Mouse (Mus musculus) forebrain, embryonic 16.5 days (tissue): ENCODE measurements around the gene Pbx4. TPM values are rescaled to one million over a fixed set of nuclear protein-coding genes. Genes with fewer than 3 reads are reported as not detected.

Source experiments
- ATAC-seq: fragments of 200-750 bp; cut with Nextera tagmentation; 2 replicates; pipeline ENCODE4 v1.8.0; 2017; ENCODE audit warnings: mild to moderate bottlenecking, moderate library complexity
- H3K27ac ChIP-seq: fragments of 300-500 bp; sonication (generic); 2 replicates; pipeline ENCODE4 v1.5.1; 2014; ENCODE audit warnings: low read length, control low read depth
- H3K27me3 ChIP-seq: fragments of 300-500 bp; sonication (generic); replicated peaks from 2 replicates; pipeline ENCODE4 v1.6.1; 2014; ENCODE audit warnings: low read length; ENCODE audit not compliant: control insufficient read depth, insufficient read depth
- H3K36me3 ChIP-seq: fragments of 300-500 bp; sonication (generic); 2 replicates; pipeline ENCODE4 v1.6.1; 2014; ENCODE audit not compliant: control insufficient read depth, insufficient read depth
- H3K4me1 ChIP-seq: fragments of 300-500 bp; sonication (generic); replicated peaks from 2 replicates; pipeline ENCODE4 v1.6.1; 2014; ENCODE audit warnings: low read length; ENCODE audit not compliant: control insufficient read depth, insufficient read depth
- H3K4me2 ChIP-seq: fragments of 300-500 bp; sonication (generic); 2 replicates; pipeline ENCODE4 v1.6.1; 2014; ENCODE audit warnings: mild to moderate bottlenecking, low read length, control low read depth
- H3K4me3 ChIP-seq: fragments of 300-500 bp; sonication (generic); replicated peaks from 2 replicates; pipeline ENCODE4 v1.5.1; 2014; ENCODE audit warnings: mild to moderate bottlenecking, low read length, control low read depth
- H3K9ac ChIP-seq: fragments of 300-500 bp; sonication (generic); replicated peaks from 2 replicates; pipeline ENCODE4 v1.6.1; 2014; ENCODE audit warnings: low read depth, low read length, control low read depth
- H3K9me3 ChIP-seq: fragments of 300-500 bp; sonication (generic); 2 replicates; pipeline ENCODE4 v1.6.1; 2016; ENCODE audit warnings: low read length; ENCODE audit not compliant: control insufficient read depth
- WGBS: fragments of 180-500 bp; shearing (Covaris S2); extraction: QIAGEN DNeasy Blood & Tissue Kit; methylation state at CpG from one replicate; pipeline ENCODE4 v1.1.7; 2014; 5-methylcytosine and 5-hydroxymethylcytosine counted together
- polyA plus RNA-seq: library from polyadenylated mRNA; unstranded; fragments of >200 nt; fragmentation: Nextera tagmentation; extraction: Ambion mirVana; gene quantifications from 2 replicates; pipeline ENCODE4 v1.2.1, GENCODE M21; 2015

Pbx4 gene
- polyA plus RNA-seq, 1 experiment from 2014 or later = 47.2 TPM

- Histone ChIP-seq H3K36me3 (peaks cover 26% of the 10 kb centered on the region), H3K9ac (no peak overlapping the region), H3K4me2 (no peak overlapping the region), H3K27me3 (no peaks in the 10 kb centered on the region), H3K27ac (no peak overlapping the region), H3K9me3 (no peaks in the 10 kb centered on the region), H3K4me3 (no peak overlapping the region), H3K4me1 (no peaks in the 10 kb centered on the region)
- WGBS = 88% methylated on average over 12 of the region's 12 CpGs
- ATAC-seq = no peak
Measured at GRCm38 (mm10) chr8:69912478-69913074, 80.3 kb downstream of the Pbx4 start.

GRCm38 (mm10) chr8:69914526-69914925, 82.2 kb downstream of the Pbx4 start:
- no peak for ATAC-seq
- peaks cover 20% of the 10 kb centered on the region for H3K36me3 ChIP-seq

GRCm38 (mm10) chr8:69915748-69916147, 83.5 kb downstream of the Pbx4 start:
- peaks cover 16% of the 10 kb centered on the region for H3K36me3 ChIP-seq
- 46% methylated on average over 5 of the region's 5 CpGs for WGBS
- ATAC-seq = no peak

More at GRCm38 (mm10) chr8:69914526-69914925, 82.2 kb downstream of the Pbx4 start:
- H3K9ac ChIP-seq = no peak overlapping the region
- H3K9me3 ChIP-seq = no peaks in the 10 kb centered on the region
- H3K4me1 ChIP-seq = no peaks in the 10 kb centered on the region
- H3K4me3 ChIP-seq = no peak overlapping the region
- H3K27me3 ChIP-seq = no peaks in the 10 kb centered on the region
- no peak overlapping the region for H3K27ac ChIP-seq
- WGBS = 92% methylated on average over 4 of the region's 4 CpGs
- H3K4me2 ChIP-seq = no peak overlapping the region

GRCm38 (mm10) chr8:69918506-69918905, 86.2 kb downstream of the Pbx4 start:
- H3K4me3 ChIP-seq = no peak overlapping the region
- peaks cover 10% of the 10 kb centered on the region for H3K4me1 ChIP-seq
- H3K27ac ChIP-seq = no peak overlapping the region
- ATAC-seq = peak; percentile 27
- H3K27me3 ChIP-seq = no peaks in the 10 kb centered on the region
- peaks cover 10% of the 10 kb centered on the region; the same call in 1 of the 2 replicates for H3K36me3 ChIP-seq
- H3K9me3 ChIP-seq = no peaks in the 10 kb centered on the region
- H3K4me2 ChIP-seq = no peak overlapping the region
- no peak overlapping the region for H3K9ac ChIP-seq

More at GRCm38 (mm10) chr8:69915748-69916147, 83.5 kb downstream of the Pbx4 start:
- Histone ChIP-seq H3K4me2 (no peak overlapping the region), H3K27me3 (no peaks in the 10 kb centered on the region), H3K4me1 (peaks cover 7% of the 10 kb centered on the region), H3K27ac (no peak overlapping the region), H3K4me3 (no peak overlapping the region), H3K9ac (no peak overlapping the region), H3K9me3 (no peaks in the 10 kb centered on the region)

GRCm38 (mm10) chr8:69919010-69919409, 86.7 kb downstream of the Pbx4 start:
- Histone ChIP-seq H3K4me2 (no peak overlapping the region), H3K27ac (no peak overlapping the region), H3K4me1 (peaks cover 10% of the 10 kb centered on the region), H3K4me3 (no peak overlapping the region), H3K27me3 (no peaks in the 10 kb centered on the region), H3K9me3 (no peaks in the 10 kb centered on the region), H3K36me3 (peaks cover 8% of the 10 kb centered on the region; the same call in 1 of the 2 replicates), H3K9ac (no peak overlapping the region)
- WGBS = 79% methylated on average over 1 of the region's 1 CpGs
- ATAC-seq = peak; percentile 69

GRCm38 (mm10) chr8:69919876-69920662, 87.8 kb downstream of the Pbx4 start:
- Histone ChIP-seq H3K9me3 (no peaks in the 10 kb centered on the region), H3K9ac (no peak overlapping the region), H3K4me3 (no peak overlapping the region), H3K27ac (peak overlapping the region; percentile 29), H3K4me1 (peaks cover 10% of the 10 kb centered on the region), H3K4me2 (no peak overlapping the region; the same call in 1 of the 2 replicates), H3K36me3 (0 out of 2 replicates have a peak, but pooled peaks cover 4% of the 10 kb centered on the region), H3K27me3 (no peaks in the 10 kb centered on the region)
- ATAC-seq = peak; percentile 32; the same call in 1 of the 2 replicates
- 52% methylated on average over 11 of the region's 11 CpGs for WGBS

GRCm38 (mm10) chr8:69921141-69921540, 88.8 kb downstream of the Pbx4 start:
- 85% methylated on average over 2 of the region's 2 CpGs for WGBS
- no peak for ATAC-seq

More at GRCm38 (mm10) chr8:69921141-69921540, 88.8 kb downstream of the Pbx4 start:
- Histone ChIP-seq H3K4me2 (no peak overlapping the region), H3K27ac (no peak overlapping the region), H3K4me3 (no peak overlapping the region), H3K9ac (no peak overlapping the region), H3K4me1 (peaks cover 10% of the 10 kb centered on the region), H3K27me3 (no peaks in the 10 kb centered on the region), H3K9me3 (no peaks in the 10 kb centered on the region), H3K36me3 (0 out of 2 replicates have a peak, but pooled peaks cover 3% of the 10 kb centered on the region)

Other genes with a start within 250 kb of the Pbx4 start
- gene Zfp868, start 206.9 kb upstream of the Pbx4 start, polyA plus RNA-seq = 44.4 and 49.1 TPM in 2 replicates
- 1.9 and 2.6 TPM in 2 replicates for gene Zfp964, start 178.0 kb upstream of the Pbx4 start, polyA plus RNA-seq
- 33.5 and 41.5 TPM in 2 replicates for gene Zfp869, start 121.8 kb upstream of the Pbx4 start, polyA plus RNA-seq
- 9.6 and 10.0 TPM in 2 replicates for gene Zfp963, start 82.5 kb upstream of the Pbx4 start, polyA plus RNA-seq
- 0.35 and 0.97 TPM in 2 replicates for gene Gm20422, start 57.6 kb upstream of the Pbx4 start, polyA plus RNA-seq
- gene Atp13a1, start 41.3 kb upstream of the Pbx4 start, polyA plus RNA-seq = 57.1 and 58.0 TPM in 2 replicates
- 48.5 and 51.0 TPM in 2 replicates for gene Zfp866, start 41.3 kb upstream of the Pbx4 start, polyA plus RNA-seq
- 40.0 and 51.7 TPM in 2 replicates for gene Gmip, start 23.8 kb upstream of the Pbx4 start, polyA plus RNA-seq
- gene Lpar2, start 10.1 kb upstream of the Pbx4 start, polyA plus RNA-seq = 0.73 and 0.84 TPM in 2 replicates
- gene Cilp2, start 55.2 kb downstream of the Pbx4 start, polyA plus RNA-seq = 4.9 and 5.0 TPM in 2 replicates
- gene Tssk6, start 69.7 kb downstream of the Pbx4 start, polyA plus RNA-seq = 2.7 and 2.8 TPM in 2 replicates
- 144 and 145 TPM in 2 replicates for gene Ndufa13, start 70.1 kb downstream of the Pbx4 start, polyA plus RNA-seq
- 6.7 and 10.1 TPM in 2 replicates for gene Yjefn3, start 70.2 kb downstream of the Pbx4 start, polyA plus RNA-seq
- 22.6 and 23.5 TPM in 2 replicates for gene Gatad2a, start 163.9 kb downstream of the Pbx4 start, polyA plus RNA-seq
- 85.6 and 93.5 TPM in 2 replicates for gene Mau2, start 210.2 kb downstream of the Pbx4 start, polyA plus RNA-seq
- gene Sugp1, start 210.3 kb downstream of the Pbx4 start, polyA plus RNA-seq = 59.2 and 67.5 TPM in 2 replicates
- 1.0 and 1.2 TPM in 2 replicates for gene Tm6sf2, start 240.4 kb downstream of the Pbx4 start, polyA plus RNA-seq